Mouse (Mus musculus): ENCODE data around the gene Ubr4.

DNA sequence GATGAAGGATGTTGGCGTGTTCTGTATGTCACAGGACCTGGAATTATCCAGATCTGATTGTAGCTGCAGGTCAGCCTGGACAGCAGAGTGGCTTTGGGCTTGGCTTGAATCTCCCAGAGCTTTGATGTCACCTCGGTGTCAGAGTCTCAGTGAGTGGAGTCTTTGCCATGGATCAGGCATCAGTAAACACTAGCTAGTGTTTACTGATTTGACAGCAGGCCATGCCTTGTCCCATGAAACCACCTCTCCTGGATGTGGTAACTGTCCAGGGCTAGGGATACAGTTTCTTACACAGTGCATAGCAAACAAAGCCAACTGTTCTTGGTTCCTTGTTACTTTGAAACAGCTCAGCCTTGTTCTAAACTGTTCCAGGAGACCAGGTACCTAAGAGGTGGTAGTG is 159.1 kb downstream of the Ubr4 start:
- TF ChIP-seq POLR2A (IDR thresholded peaks at IDR 0.05; ENCODE audit: borderline replicate concordance, control insufficient read depth, low read depth, low read length) (no peak), CTCF (IDR thresholded peaks at IDR 0.05; ENCODE audit: control insufficient read depth, insufficient read depth, low read length) (no peak)

Data from bone marrow, adult 2 months (tissue).